Mouse (Mus musculus) cerebellum, adult 9-11 months (tissue): ENCODE results near the gene Vrk1.
A peak's percentile ranks its signal among the peaks of the same experiment; 100 is the strongest.

Experiments
- DNase-seq: peaks from one replicate; pipeline ENCODE4 v3.0.0; 2022

The Vrk1 gene

DNA sequence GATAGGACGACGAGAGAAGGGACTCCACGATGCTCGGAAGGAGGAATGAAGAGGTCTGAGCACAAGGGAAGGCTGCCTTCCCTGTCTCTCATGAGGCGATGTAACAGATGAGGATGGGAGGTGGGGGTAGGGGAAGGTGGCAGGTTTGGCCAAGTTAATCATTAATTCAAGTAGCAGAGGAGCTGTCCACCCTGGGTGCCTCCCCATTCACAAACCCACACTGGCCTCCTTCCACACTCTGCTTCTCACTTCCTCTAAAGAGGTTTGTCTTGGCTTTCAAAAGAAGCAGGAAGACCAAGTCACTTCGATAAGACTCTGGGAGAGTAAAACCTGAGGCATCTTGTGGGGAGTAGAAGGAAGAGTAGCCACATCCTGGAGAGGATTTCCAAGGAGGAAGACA lies 5.3 kb upstream of the Vrk1 start:
- DNase-seq: no peak

DNA sequence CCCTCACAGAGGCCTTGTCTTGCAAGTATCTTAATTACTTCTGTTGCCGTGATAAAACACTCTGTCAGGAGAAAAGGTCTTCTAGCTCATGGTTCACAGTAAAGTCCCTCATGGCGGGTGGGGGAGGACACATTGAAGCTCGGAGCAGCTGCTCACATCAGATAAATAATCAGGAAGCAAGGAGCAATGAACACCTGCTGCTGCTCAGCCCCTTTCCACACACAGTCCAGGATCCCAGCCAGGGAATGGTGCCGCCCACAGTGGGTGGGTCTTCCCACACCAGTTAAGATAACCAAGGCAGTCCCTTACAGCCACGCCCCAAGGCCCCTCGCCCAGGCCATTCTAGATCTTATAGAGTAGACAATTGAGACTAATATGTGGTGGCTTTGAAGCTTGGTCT lies 3.8 kb upstream of the Vrk1 start:
- no peak for DNase-seq

DNA sequence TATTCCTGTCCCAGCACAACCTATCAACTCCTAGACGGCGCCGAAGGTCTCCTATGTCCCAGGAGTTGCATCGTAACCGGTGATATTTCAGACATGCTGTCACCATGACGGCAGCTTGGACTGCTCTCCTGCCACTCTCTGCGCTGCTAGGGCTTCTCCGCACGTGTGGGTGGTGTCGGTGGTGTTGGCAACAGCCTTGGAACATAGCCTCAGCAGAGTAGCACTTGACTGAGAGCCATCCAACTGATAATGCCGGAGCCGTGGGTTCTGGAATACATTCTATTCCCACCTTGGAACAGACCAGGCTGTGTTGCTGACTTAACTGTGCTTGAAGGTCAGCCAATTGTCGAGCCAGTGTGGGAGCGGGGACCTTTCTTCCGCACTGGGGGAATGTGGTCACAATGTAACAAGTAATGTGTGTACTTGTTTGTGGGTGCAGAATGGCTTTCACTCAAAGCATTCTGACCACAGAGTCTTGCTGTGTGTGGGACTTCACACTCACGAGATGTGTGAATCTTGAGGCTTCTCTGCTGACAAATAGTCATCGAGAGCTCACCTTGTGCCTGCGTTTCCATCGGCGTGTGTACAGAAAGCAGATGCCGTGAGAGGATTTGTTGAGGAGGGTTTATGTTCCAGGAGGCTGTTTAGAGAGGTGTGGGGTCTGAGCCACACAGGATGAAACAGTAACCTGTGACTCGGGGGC lies 1.5 kb upstream of the Vrk1 start:
- peak; percentile 29 for DNase-seq

DNA sequence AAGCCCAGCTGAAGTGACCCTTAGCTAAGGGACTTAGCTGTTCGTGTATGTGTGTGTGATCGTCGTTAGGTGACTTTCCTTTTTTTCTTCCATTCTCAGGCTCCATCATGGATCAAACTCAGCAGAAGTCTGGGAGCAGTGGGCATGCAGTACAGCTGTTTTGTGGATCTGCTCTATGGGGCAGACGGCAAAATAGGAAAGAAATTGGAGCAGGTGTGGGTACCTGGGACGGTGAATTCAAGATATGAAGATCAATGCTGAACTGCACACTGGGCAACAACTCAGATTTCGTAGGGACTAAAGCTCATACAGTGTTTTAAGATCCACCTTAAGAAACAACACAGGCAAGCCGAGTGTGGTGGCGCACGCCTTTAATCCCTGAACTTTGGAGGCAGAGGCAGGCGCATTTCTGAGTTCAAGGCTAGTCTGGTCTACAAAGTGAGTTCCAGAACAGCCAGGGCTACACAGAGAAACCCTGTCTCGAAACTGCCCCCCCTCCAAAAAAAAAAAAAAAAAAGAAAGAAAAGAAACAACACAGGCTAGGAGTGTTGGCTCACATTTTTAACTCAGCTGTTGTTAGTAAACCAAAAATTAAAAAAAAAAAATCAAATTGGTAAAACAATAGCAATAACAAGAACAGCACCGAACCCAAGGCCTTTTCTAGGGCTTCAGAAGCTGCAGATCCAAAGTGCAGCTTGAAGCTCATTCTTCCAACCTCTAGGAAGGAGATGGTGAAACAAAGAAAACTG lies 732 bp upstream of the Vrk1 start:
- peak; percentile 44 for DNase-seq

DNA sequence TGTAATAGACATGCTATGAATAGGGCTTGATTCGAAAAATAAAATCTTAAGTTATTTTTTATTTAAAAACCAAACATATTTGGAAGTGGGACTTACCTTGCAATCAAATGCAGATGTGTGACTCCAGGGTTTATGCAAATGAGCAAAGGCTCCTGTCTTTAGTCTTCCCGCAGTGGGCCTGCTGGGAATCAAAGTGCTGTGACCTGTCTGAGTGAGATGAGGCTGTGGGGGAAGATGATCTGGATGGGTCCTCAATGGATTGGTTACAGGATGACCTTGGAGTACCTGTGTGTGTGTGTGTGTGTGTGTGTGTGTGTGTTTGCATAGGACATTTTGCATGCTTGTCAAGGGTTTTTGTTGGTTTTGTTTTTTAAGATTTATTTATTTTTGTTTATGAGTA lies 2.1 kb downstream of the Vrk1 start:
- no peak for DNase-seq

DNA sequence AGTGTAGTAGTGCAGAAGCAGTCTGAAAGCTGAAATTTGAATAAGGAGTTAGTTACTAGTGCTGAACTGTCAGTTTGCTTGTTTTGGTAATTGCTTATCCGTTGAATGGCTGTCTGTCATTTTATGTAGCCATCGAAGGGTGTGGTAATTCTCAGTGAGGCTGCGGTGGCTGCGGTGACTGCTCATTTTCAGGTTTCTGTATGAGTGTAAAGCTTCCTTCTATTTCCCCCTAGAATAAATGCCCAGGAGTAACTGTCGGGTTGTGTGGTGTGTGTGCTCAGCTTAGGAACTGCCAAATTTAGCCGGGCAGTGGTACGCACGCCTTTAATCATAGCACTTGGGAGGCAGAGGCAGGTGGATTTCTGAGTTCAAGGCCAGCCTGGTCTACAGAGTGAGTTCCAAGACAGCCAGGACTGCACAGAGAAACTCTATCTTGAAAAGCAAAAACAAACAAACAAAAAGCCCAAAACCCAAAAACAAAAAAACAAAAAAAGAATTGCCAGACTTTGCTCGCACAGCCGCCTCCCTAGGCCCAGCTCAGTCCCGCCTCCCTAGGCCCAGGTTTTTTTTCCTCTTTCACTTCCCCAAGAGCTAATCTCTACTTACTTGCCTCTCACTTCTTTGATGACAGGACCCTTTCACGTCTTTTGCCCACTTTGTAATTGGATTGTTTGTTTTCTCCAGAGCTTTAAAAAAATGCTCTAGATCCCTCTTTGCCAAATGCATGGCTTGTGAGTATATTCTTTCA lies 6.4 kb downstream of the Vrk1 start:
- DNase-seq: no peak

DNA sequence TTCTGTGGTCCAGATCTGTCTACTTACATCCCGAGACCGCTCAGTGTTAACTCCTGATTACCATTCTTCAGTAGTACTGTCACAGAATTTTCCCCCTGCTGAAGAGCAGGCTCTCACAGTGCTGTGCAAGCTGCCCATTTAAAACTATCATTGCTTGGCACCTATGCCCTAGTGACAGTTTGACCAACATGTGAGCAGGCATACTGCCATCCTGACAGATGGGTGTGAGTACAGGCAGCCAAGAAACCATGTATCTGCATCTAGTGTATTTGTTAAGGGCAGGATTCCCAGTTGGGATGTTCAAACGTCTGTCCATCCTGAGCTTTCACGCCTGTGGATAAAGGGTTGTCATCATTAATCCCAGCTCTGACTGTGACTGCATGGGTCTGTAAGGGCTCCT lies 10.0 kb downstream of the Vrk1 start:
- DNase-seq: peak; percentile 96

DNA sequence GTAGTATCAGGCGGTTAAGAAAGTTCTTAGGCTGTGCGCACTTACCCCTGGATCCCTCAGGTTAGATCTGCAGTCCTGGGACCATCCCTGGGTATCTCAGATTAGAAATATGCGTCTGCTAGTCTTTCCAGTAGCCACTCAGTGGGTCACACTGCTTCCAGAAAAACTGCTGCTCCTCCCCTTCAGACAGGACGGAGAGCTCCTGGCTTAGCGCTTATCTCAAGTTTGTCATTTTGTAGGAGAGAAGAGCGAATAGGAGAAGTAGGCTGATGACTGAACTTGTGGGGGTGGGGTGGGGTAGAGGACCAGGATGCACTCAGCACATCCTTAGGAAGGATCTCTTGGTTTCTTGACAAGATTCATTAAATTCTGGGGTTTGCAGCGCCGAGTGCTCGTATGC lies 13.6 kb downstream of the Vrk1 start:
- DNase-seq: no peak

DNA sequence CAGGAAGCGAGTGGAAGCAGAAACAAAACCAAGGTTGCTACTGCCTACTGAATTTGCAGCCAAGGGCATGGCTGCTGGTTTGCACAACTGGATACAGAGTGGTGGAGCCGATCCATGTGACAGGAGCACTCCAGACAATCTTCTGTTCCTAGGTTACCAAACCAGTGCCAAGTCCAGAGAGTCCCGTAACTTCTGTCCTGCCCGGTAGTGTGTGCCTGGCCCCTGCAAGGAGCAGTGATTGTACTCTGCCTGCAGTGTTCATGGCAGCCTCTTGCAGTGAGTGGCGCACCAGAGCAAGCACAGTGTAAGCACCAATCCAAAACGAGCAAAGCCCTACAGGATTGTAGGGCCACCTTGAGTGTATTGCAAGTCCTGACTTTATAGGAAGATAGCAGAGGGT lies 15.4 kb downstream of the Vrk1 start:
- DNase-seq: no peak

DNA sequence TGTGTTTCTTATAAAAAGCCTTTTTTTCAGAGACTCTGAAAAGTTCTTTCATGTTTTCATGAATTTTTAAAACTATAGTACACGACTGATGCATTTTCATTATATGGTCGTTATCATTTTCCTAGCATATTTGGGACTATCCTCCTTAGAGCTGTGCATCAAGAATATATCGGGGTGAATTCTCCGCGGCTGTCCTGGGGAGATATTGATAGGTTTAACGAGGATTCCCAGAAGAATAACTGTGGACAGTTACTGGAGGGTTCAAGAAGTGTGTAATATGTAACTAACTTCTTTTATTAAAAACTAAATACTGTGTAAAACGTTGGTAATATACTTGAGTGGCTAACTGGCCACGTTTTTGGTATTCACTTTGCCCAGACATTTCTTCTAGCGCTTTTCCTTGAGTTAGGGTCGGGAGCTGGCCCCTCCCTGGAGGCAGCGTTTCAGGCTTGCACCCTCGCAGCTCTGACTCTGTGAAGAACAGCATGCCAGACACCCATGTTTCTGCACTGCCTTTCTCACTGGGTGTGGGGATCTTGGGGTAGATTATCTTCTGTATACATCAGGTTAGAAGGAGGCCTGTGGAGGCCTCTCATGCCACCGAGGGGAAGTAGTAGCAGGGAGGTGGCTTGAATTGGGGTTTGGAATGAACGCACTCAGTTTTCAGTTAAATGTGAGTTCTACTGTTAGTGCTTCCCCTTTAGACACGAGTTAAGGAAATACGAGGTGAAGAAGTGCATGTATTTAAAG lies 16.5 kb downstream of the Vrk1 start:
- DNase-seq: no peak

DNA sequence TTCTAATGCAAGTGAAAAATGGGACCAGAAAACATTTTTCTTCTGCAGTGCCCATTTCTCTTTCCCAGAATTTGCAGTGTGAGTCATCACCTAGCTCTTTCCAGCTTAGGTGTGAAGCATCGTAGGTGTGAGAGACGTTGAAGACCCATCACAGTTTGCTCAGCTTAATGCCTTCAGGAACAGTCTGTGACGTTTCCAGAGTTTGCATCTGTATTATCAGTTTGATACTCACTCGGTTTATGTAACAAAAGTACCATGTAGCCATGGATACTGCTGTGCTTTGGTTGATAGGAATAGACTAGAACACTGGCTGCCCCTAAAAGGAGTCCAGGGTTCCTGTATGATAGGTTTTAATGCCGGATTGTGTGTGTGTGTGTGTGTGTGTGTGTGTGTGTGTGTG lies 17.3 kb downstream of the Vrk1 start:
- DNase-seq: no peak

DNA sequence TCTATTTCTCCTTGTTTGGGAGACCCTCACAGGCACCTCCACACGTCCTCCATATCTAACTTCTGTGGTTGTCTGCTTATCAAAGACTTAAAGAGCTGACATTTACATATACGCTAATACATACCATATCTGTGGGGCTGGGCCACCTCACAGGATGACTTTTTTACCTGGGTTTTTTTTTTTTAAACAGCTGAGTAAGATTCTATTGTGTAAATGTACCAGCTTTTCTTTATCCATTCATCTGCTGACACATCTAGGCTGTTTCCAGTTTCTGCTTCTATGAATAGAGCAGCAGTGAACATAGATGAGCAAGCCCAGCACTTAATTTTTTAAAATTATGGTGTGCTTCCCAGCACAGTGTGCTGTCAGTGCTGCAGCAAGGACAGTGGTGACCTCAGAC lies 19.6 kb downstream of the Vrk1 start:
- no peak for DNase-seq

DNA sequence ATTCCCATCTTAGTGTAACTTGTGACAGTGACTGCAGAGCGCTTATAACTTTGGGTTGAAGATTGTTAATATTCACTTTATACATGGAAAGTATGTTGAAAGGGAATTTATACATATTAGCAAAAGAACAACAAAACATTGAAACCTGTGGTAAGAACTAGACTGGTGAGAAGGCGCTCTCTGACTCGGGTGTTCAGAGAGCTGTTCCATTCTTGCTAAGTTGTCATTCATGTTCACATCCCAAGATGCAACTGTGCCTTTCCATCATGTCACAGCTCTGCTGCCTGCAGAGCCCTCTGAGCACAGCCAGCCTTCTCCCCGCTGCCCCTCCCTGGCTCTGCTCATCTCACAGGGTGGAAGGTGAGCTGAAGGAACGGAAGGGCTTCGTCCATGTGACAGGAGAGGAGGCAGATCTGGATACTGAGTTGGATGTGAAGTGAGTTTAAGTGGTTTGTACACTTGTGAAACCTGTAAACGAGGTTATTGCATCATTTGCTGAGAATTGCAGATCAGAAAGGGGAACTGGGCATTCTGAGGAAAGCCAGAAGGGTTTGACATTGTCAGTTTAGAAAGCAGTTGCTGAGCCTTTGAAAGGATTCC lies 20.2 kb downstream of the Vrk1 start:
- no peak for DNase-seq

DNA sequence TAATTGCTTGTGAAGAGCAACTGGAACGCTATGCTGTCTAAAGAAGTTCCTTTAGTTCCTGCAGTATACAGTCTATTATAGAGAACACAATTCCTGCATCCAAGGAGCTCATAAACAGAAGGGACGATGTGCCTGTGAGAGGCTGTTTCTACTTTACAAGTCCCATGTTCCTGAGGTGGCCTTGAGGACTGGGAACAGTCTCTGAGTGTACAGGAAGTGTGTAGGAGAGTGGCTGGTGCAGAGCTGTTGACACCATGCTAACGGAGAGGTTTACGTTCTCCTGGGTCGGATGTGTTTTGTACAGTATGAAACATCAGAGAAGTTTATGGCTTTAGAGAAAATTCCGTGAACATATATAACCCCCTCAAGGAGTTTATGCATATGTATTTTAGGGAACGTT lies 20.8 kb downstream of the Vrk1 start:
- no peak for DNase-seq

DNA sequence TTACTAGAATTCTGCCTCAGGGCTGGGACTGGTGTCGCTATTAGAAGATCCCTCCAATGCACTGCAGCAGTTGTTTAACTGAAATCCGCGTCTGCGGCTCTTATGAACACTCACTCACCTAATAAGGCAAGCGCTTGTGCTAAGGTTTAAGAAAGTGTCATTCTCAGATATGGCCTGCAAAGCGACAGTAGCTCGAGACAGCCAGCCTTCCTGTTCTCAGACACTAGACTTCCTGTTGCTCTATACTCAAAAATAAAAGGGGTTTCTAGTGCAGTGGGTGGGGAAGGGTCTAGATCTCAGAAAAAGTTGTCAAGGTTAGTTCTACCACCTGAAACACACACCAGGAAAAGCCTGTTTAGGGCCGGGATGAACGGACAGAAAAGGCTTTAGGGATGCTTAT lies 21.9 kb downstream of the Vrk1 start:
- no peak for DNase-seq

DNA sequence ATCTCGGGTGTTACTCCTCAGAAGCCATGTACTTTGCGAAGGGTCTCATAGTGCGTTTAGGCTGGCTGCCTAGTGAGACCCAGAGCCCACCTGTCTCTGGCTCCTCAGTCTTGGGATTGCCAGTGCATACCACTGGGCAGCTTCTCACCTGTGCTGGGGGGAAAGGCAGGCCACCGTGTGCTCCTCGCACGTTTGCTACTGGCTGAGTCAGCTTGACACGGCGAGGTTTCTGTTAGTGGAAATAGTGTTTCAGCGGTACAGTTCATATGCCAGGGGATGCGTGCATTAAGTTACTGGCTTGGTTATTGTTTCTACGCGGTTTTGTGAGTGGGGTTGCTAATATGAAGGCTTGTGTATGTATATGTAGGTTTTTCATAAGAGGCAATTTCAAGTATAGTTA lies 22.3 kb downstream of the Vrk1 start:
- no peak for DNase-seq

DNA sequence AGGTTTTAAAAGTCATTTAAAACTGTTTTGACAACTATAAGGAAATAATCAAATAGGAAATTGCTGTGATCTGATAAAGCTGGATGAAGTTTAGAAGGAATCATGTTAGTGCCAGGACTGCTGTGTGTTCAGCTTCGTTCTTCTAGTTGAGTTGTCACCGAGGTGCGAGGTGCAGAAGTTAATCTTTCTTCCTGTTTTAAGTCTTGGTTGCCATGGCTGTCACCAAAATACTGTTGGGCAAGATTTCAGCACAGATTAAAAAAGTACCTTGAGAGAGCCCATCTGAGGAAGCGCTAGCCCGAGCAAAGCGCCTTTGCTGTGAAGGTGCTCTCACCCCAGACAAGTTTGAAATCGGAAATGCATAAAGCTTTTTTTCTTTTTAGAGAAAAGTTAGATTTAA lies 24.2 kb downstream of the Vrk1 start:
- DNase-seq: no peak

DNA sequence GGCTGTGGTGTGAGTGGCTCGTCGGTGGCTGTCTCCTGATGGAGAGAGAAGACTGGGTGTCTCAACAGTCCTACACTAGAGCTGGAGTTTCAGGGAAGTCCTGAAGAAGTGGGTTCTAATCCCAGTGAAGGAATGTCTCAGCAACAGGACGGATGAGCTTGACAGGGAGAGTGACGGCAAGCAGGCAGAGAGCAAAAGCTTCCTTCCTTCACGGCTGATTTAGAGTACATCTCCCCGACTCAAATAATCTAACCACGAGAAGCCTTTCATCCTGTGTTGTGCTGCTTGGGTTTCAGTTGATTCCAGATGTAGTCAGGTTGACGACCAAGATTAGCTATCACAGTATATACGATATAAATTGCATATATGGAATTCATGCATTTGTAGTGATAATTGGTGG lies 24.7 kb downstream of the Vrk1 start:
- no peak for DNase-seq

DNA sequence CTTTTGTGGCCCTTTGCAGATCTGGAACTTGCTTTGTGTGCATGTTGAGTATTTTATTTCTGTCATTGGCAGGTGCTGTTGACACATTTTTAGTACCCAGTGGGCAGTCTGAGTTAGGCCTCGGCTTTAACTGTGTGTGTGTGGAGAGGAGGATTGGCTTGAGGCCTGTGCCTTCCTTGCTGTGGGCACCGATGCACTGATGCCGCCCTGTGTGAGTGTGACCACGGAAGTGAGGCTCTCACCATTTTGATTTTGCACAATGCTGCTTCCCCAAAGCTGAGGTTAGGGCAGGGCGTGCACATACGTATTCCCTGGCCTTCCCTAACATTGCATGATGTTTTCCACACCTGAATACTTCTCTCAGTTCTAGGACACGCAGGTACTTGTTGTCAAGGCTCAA lies 30.2 kb downstream of the Vrk1 start:
- DNase-seq: no peak

DNA sequence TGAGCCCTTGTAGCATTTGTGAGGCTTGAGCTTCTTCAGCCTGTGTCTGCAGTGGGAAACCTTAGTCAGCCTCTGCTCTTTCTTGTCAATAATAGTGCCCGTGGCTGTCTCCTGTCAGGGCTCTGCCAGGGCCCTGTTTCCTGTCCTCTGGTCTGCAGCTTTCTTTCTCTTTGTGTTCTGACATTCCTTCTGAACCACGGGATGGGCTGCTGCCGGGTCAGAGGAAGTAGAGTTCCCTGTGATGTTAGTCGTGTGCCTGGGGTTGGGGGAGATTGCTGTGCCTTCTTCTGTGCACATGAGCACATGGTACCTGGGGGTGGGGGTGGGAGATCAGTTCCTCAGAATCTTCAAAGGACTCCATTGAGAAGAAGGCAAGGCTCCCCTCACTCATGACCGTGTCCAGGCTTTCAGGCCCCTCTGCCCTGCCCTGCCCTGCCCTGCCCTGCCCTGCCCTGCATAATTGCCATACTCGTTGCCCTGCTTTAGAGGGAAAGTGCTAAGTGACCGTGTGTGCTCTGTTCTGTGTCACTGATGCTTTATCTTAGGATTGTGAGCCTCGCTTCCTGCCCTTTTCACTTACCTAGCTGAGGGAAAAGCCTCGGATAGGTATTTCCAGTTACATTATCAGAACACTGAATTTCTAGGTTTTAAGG lies 36.2 kb downstream of the Vrk1 start:
- no peak for DNase-seq

DNA sequence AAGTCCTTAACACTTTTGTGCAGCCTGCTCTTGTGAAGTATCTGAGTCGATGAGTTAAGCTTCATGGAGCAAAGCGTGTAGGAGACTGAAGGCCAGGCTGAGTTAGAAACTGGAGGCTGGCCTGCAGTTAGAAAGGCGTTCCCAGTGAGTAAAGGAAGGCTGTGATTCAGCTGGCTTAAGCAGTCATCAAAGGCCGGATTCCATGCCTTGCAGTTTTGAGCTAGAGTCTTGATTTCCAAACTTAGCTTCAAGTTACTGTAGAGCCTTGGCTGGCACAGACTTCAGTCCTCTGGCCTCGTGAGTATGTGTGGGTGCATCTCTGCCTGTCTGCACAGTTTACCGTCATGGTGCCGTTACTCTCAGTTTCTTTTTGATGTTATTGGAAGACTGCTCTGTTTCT lies 42.2 kb downstream of the Vrk1 start:
- DNase-seq: no peak

DNA sequence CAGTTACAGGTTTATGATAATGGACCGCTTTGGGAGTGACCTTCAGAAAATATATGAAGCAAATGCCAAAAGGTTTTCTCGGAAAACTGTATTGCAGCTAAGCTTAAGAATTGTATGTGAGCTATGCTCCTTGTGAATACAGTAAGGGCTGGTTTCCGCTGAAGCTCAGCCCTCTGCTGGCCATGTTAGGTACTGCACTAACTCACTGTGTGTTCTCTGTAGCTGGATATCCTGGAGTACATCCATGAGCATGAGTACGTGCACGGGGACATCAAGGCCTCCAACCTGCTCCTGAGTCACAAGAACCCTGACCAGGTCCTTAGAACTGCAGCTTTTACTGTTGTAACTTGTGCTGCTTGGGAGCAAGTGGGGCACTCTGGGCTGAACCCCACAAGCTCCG lies 45.8 kb downstream of the Vrk1 start:
- peak; percentile 72 for DNase-seq
